Mouse (Mus musculus): ENCODE data around the gene Mrpl9.
A peak's percentile ranks its signal among the peaks of the same experiment; 100 is the strongest.

The Mrpl9 gene

GRCm38 (mm10) chr3:94442951-94443596, at the start of gene Mrpl9:
Gene Mrpl9, plus strand, starts transcription at chr3:94443318.
- DNase-seq (ENCODE audit: low spot score), result peak; percentile 94

- DNase-seq (ENCODE audit: low spot score), result no peak
Measured at GRCm38 (mm10) chr3:94396336-94396735, 46.8 kb upstream of the Mrpl9 start.

DNA sequence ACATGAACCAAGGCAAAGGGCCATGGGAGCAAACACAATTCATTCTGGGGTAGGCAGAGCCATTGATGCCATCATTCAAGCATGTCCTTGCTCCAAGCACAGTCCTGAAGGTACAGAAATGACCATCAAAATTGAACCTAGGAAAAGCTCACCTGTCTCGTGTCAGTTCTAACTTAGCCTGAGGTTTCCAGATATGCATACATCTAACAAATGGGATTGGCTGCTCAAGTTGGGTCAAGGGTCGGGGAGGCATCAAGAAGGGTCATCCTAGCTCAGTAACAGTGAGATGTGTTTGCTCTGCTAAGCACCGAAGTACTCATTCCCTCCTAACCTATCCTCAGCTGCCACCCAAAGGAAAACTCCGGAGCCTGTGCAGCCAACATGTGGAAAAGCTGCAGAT, 46.3 kb upstream of the Mrpl9 start:
- no peak for DNase-seq (ENCODE audit: low spot score)

- no peak for DNase-seq (ENCODE audit: low spot score)
Measured at GRCm38 (mm10) chr3:94398217-94398616, 44.9 kb upstream of the Mrpl9 start, which contains the start of gene Lingo4. Gene Lingo4, plus strand, starts transcription at chr3:94398517.

DNA sequence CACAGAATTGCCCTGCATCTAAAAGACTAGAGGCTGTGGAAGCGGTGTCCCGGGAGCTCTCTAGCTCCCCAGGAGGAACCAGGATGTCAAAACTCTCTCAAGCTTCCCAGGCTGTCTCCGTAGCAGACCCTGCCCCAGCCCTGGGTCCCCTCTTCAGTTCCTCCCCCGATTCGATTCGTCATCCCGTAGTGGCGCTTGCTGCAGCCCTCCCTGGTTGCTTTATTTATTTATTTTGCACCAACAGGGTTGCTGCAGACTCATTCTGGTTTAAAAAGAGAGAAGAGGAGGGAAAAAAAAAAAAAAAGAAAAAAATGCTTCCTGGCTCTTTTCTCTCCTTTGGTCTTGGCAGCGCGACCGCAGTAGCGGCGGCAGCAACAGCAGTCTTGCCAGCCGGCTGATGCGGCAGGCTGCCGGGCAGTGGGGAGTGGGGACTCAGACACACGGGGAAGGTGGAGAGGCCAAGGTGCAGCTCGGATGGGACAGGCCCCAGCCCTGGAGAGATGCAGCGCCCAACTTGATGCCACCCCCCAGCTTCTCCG, 44.1 kb upstream of the Mrpl9 start:
- DNase-seq (ENCODE audit: low spot score), result no peak

GRCm38 (mm10) chr3:94399663-94400310, 43.3 kb upstream of the Mrpl9 start:
- DNase-seq (ENCODE audit: low spot score), result no peak

DNA sequence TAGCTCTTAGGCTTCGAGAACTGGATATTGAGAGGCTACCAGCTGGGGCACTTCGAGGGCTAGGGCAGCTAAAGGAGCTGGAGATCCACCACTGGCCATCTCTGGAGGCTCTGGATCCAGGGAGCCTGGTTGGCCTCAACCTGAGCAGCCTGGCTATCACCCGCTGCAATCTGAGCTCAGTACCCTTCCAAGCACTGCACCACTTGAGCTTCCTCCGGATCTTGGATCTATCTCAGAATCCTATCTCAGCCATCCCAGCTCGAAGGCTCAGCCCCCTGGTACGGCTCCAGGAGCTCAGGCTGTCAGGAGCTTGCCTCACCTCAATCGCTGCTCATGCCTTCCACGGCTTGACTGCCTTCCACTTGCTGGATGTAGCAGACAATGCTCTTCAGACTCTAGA, 40.7 kb upstream of the Mrpl9 start:
- DNase-seq (ENCODE audit: low spot score), result no peak

DNA sequence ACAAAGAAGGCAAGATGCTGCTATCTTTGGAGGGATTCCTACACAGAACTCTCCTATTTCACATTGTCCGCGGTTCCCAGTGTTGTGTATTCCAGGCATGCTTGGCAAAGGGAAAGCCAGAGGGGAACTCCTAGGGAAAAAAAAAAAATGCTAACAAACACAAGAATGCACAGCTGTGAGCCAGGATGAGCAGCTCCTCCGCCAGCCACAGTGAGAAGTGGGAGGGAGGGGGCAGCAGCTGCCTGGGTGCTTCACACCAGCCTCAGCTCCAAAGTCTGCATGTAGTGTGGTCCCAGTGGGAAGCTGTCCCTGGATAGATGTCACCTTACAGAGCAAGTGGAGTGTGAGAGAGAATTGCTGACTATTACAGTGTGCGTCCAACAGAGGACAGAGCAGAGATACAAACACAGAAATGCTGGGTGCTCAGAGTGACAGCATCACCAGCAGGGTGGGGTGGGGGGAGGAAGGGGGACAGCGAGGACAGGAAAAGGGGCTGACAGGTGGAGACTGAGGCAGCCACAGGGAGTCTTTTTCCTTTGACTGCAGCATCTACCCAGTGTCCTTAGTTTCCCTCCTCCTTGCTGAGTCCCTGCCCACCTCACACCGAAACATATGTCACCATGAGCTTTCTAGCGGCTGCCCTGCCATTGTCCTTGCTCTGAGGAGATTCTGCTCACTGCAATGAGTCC, 38.6 kb upstream of the Mrpl9 start:
- DNase-seq (ENCODE audit: low spot score), result no peak

DNA sequence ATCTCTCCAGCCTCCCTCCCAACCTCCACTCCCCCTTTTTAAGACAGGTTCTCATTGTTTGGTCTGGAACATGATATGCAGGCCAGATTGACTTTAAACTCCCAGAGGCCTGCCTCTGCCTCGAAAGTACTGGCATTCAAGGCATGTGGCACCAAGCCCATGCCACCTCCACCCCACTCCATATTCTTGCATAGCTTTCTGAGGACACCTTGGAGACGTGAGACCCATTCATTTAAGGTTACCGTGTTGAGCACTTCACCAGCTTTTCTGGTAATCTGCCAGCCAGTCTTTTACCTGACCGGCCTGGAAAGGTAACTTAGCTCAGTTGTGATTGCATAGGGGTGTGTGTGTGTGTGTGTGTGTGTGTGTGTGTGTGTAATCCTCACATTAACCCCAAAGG, 37.6 kb upstream of the Mrpl9 start:
- DNase-seq (ENCODE audit: low spot score), result no peak

DNA sequence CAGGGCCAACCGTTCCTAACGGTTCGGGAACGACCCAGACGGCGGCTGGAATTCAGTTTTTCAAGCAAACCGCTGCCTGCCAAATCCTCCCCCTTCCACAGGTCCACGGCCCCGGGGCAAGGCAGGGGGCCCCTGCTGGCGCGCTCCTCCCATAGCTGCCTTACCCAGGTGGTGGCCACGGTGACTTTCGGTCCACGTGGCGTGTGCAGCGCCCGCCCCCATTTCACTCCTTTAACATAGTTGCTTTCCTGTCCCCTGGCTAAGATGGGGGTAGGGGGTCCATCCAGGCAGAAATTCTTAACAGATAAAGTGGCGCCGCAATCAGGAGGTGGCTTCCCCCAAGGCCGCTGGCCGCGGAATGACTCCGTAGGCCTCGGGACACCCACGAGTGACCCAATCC, 30.6 kb upstream of the Mrpl9 start:
- no peak for DNase-seq (ENCODE audit: low spot score)

DNA sequence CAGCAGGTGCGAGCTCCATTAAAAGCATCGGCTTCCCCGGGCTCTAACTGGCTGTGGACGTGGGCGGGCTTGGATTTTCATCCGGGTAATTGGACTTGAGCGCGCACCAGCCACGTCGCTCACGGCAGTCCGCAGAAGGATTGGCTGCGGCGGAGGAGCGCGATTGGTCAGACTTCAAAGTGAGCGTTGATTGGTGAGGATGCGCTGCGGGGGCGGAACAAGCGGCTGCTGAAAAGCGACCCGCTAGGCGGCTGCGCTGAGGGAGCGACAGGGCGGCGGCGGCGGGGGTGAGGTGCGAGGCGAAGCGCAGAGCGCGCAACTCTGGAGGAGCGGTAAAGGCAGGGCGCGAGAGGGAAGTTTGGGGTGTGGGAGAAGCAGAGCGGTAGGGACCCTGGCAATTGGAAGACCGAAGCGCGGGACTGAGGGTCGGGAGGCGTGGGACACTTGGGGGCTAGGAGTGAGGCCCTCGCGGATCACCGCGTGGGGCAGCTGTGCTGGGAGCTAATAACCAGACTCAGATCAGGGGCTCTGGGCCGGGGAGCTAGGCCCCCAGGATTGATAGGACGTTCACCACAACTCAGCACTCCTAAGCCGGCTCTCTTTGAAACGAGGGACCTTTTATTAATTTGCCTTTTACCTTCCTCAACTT, 30.0 kb upstream of the Mrpl9 start, which contains the start of gene Tdrkh:
Gene Tdrkh (plus strand): TSS at position 243 of the 649 bp plus-strand sequence.
- peak; percentile 75 for DNase-seq (ENCODE audit: low spot score)

GRCm38 (mm10) chr3:94430980-94431379, 12.1 kb upstream of the Mrpl9 start:
- DNase-seq (ENCODE audit: low spot score), result no peak

- DNase-seq (ENCODE audit: low spot score), result no peak
Measured at GRCm38 (mm10) chr3:94434305-94434704, 8.8 kb upstream of the Mrpl9 start.

GRCm38 (mm10) chr3:94436420-94436819, 6.7 kb upstream of the Mrpl9 start:
- no peak for DNase-seq (ENCODE audit: low spot score)

DNA sequence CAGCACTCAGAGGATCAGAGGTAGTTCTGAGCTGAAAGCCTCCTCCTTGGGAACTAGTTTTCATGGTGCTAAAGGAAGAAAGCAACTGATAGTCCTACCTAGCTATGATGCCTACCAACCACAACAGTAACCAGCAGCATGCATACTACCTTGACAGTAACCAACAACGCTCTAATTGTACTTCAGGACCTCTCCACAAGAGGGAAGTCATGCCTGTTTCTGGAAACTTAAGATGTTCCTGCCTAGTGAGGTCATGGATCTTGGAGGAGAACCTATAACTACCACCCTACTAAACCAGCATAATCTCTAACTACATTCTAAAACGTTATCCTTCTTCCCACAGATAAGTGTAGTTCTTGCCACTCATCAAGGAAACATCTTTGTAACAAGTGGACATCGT, 1.9 kb upstream of the Mrpl9 start:
- no peak for DNase-seq (ENCODE audit: low spot score)

DNA sequence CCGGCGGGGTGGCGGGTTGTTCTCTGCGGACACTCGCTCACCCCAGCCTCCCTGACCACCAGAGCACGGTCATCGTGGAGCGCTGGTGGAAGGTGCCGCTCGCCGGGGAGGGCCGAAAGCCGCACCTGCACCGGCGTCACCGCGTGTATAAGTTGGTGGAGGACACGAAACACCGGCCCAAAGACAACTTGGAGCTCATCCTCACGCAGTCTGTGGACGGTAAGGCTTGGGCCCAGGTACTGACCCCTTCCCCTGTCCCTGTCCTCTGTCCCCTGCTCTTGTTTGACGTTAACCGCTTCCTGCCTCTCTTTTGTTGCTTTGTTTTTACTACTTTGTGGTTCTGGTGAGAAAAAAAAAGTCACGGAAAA, 463 bp downstream of the Mrpl9 start, which contains the start of gene Oaz3:
Gene Oaz3 (minus strand): TSS at position 319 of the 368 bp plus-strand sequence.
- DNase-seq (ENCODE audit: low spot score), result no peak

DNA sequence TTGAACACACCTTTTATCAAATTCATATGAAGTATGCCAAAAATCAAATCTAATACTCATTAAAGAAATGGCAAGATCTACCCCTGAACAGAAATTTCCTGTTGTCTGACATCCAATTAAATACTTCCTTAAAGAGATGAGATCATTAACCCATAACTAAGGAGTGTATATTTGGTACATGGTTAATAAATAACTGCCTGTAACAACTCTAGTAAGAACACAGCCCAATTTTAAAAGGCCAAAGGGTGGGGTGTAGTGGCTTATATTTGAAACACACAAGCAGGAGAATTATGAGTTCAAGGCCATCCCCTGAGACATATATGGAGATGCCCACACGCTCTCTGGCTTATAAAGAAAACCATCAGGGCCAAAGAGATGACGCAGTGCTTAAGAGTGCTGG, 6.3 kb downstream of the Mrpl9 start:
- no peak for DNase-seq (ENCODE audit: low spot score)

- DNase-seq (ENCODE audit: low spot score), result peak; percentile 38
Measured at GRCm38 (mm10) chr3:94456529-94457000, 13.4 kb downstream of the Mrpl9 start.

- DNase-seq (ENCODE audit: low spot score), result no peak
Measured at GRCm38 (mm10) chr3:94457055-94457454, 13.9 kb downstream of the Mrpl9 start.

DNA sequence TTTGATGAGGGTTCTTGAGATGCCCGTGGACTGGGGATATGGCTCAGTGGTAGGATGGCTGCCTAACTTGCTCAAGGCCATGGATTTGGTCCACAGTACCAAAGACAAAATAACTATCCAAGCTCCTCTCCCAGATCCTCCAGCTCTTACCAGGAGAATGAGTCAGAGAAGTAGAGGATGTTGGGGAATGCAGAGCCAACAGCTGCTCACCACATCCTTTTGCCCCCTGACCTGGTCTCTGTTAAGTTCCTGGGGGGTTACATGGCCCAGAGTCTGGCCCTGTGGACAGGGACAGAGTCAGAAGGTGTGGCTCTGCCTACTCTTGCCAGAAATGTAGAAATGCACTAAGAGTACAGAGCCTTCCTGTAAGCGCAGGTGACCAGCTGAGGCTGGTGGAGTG, 16.7 kb downstream of the Mrpl9 start:
- DNase-seq (ENCODE audit: low spot score), result no peak

DNA sequence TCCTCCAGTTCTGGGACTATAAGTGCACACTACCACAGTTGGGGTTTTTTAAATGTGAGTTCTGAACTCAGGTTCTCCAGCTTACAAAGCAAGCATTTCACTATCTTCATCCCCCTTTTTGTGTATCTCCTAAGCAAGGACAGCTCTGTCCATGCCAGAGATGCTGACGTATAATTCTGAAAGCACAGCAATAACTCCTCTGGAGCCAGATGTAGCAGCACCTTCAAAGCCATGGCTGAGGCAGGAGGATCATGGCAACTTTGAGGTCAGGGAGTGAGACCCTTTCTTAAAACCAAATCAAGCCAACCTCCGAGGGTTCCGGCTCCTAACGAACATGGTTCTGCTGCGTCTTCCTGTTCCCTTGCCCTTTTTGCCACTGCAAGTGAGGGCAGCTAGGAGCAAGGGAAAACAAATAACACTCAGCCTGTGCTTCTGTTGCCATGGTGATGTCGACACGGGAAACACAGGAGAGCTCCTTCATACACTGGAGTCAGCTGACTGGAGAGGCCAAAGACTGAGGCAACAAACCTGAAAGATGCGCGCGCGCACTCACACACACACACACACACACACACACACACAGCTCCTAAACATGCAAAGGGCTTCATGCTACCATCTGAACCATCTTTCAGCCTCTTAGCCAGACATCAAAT, 20.9 kb downstream of the Mrpl9 start:
- no peak for DNase-seq (ENCODE audit: low spot score)
